Mouse (Mus musculus) embryonic stem cell, embryonic (primary cell): ENCODE measurements around the gene 1700017D01Rik.
"Not testable (repeated sequence)": the region's sequence is repeated elsewhere in the genome, so short reads cannot be mapped to it uniquely, and the experiment has no call there.

ENCODE experiments used
- CTCF ChIA-PET, 4 experiments: fragments of 300-600 bp in 2 of 4; fragments of 350-600 bp in 2 of 4; sonication (Branson Sonifier 250); formaldehyde crosslinking; loops; one replicate each; lab custom pipeline; 2022; ENCODE audit warnings: inconsistent platforms in 2 of 4; lab: Charles Lee
- POLR2A ChIA-PET, 4 experiments: fragments of 300-600 bp in 2 of 4; fragments of 350-600 bp in 2 of 4; sonication (Branson Sonifier 250); formaldehyde crosslinking; loops; one replicate each; lab custom pipeline; 2022; ENCODE audit warnings: antibody characterized with exemption in 4 of 4, inconsistent platforms in 1 of 4; lab: Charles Lee

1700017D01Rik gene

GRCm38 (mm10) chr19:11130776-11131175 lies at the start of gene 1700017D01Rik:
TSS of gene 1700017D01Rik (minus strand) at chr19:11130876.
- POLR2A ChIA-PET, CTCF ChIA-PET: not testable (repeated sequence)

- ChIA-PET CTCF (no interaction called here), POLR2A (interaction anchor here in 2 of 4 experiments (0.6 kb wide), 2 partner anchors 12 to 88 kb away, joined by 3 read pairs; partner anchors contain the start of genes 1700025F22Rik (in 1 of the 2) and Ms4a1 (in 1 of the 2))
Measured at GRCm38 (mm10) chr19:11177464-11177863, 46.8 kb upstream of the 1700017D01Rik start.

DNA sequence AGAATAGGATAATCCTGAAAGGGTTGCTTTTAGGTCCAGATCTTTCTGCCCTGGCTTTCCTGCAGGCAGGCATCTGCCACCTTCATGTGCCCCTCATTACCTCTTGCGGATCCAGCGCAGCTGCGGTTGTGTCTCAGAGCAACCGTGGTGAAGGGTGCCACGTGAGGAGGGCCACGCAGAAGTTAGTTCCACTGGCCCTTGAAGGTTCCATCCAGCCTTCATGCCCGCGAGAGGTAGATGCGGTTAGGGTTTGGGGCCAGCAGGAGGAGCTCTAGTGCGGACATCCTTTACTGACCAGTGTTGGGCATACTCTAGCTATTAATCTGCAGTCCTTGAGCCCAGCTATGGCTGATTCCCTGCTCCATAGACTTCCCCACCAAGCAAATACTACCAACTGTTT lies 34.5 kb upstream of the 1700017D01Rik start, which contains the start of gene 1700025F22Rik:
Gene 1700025F22Rik, minus strand, starts transcription at position 149 of the 400 bp plus-strand sequence.
- CTCF ChIA-PET: interaction anchor here in 1 of 4 experiments (0.7 to 1.1 kb wide), 4 partner anchors 8 to 19 kb away, joined by 4 read pairs; no protein-coding TSS in a partner anchor

DNA sequence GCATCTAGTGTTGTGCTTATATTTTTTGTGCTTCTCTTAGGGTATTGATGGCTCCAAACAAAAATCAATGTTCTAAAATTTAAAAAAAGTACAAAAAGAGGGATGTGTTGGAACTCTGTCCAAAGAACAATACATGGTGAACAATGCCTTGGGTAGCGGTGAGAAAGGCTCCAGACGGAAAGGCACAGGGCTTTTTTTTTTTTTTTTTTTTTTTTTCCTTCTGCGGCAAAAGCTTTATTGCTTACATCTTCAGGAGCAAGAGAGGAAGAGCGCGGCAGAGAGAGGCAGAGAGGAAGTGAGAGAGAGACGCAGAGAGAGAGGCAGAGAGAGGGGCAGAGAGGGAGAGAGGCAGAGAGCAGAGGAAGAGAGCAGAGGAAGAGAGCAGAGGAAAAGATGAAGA lies 27.2 kb upstream of the 1700017D01Rik start:
- POLR2A ChIA-PET, CTCF ChIA-PET: not testable (repeated sequence)

More for the DNA sequence above, 34.5 kb upstream of the 1700017D01Rik start, which contains the start of gene 1700025F22Rik:
- POLR2A ChIA-PET: interaction anchor here in 1 of 4 experiments (0.6 kb wide), 1 partner anchor 12 kb away, joined by 3 read pairs; no protein-coding TSS in a partner anchor

DNA sequence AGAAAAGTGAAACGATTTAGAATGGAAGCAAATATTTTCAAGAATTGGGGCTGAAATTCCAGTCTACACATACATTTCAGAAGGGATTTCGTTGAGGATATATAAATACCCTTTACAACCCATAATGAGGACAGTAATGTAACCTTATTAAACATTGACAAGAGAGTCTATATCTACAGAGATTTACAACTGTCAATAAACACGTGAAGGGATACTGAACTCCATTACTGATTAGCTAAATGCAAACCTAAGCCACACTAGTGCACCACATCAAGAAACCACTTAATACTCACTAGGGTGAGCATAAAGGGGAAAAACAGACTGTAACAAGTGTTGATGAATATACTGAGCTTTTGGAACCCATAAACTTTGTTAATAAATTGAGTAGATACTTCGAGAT lies 4.7 kb upstream of the 1700017D01Rik start:
- ChIA-PET CTCF (no interaction called here), POLR2A (no interaction called here)

- POLR2A ChIA-PET: no interaction called here
- CTCF ChIA-PET: no interaction called here
Measured at GRCm38 (mm10) chr19:11134852-11135251, 4.2 kb upstream of the 1700017D01Rik start.

GRCm38 (mm10) chr19:11129702-11130101 lies 974 bp downstream of the 1700017D01Rik start:
- ChIA-PET CTCF (no interaction called here), POLR2A (no interaction called here)

DNA sequence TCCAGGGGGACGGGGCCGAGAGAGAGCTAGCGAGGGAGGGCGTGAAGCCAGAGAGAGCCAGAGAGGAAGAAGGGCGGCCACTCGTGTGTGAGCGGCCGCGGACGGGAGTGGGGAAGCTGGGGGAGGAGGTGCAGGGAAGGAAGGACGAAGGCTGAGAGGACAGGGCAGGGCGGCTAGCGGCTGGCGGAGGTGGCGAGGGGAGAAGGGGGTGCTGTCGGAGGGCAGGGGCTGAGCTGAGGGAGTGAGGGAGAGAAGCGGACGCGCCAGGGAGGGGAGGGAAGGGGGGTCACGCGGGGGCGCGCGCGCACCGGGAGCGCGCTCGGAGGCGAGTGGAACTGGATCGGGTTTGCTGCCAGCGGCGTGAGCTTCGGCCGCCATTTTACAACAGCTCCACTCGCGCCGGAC lies 9.7 kb downstream of the 1700017D01Rik start:
- CTCF ChIA-PET: interaction anchor here in 1 of 4 experiments (0.7 kb wide), 1 partner anchor 729 kb away, joined by 4 read pairs; no protein-coding TSS in a partner anchor
- POLR2A ChIA-PET: not testable (repeated sequence)

DNA sequence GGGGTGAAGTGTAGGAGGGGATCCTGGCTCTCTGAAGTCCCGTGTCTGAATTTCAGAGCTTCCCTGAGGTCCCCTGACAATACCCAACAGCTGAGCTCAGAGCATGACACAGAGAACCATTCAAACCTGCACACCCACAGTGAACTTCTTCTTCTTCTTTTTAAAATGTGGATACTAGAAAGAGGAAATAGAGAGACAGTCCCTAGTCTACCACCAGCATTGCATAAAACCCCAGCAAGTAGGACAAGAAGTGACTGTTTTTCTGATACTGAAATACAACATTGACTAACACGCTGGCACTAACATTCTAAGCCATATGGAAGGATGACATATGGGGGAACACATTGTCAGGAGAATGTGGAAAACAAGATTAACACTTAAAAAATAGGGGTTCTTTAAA lies 11.3 kb downstream of the 1700017D01Rik start:
- POLR2A ChIA-PET: no interaction called here
- CTCF ChIA-PET: no interaction called here

DNA sequence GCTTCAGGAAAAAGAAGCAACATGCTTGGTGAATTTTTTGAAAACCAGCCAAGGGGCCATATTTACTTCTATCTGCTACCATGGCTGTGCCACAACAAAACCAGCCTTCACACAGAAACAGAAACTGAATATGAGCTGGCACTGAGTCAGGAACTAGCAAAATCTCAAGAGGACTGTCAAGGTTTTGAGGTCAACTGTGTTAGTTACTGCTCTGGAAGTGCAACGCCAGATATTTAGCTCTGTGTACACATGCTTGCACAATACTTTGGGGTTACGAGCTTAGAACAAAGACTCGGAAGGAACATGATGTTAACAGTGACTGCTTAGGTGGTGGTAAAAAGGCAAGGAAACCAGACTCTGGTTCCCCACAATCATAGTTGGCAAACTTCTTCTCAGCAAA lies 22.9 kb downstream of the 1700017D01Rik start:
- CTCF ChIA-PET: no interaction called here
- POLR2A ChIA-PET: interaction anchor here in 1 of 4 experiments (1.3 kb wide), 1 partner anchor 9 kb away, joined by 3 read pairs; no protein-coding TSS in a partner anchor

- CTCF ChIA-PET: no interaction called here
- POLR2A ChIA-PET: no interaction called here
Measured at GRCm38 (mm10) chr19:11101880-11102279, 28.8 kb downstream of the 1700017D01Rik start.

- POLR2A ChIA-PET: no interaction called here
- CTCF ChIA-PET: no interaction called here
Measured at GRCm38 (mm10) chr19:11098401-11098800, 32.3 kb downstream of the 1700017D01Rik start.

DNA sequence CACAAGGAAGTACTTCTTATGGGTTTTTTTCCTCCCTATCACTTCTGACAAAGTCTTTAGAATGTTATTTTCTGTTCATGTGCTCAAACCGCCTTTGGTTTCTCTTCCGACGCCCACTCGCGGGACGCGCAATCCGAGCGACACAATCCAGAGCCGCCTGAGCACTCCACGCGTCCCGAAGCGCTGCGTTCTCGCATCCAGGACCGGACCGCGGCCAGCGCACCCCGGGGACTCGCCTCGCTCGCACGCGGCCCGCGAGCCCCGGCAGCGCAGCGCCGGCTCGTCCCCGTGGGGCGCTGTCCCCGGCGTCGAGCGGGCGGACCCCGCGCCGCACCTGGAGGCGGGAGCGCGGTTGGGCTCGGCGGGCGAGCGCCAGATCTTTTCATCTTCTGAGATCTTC lies 38.5 kb downstream of the 1700017D01Rik start:
- CTCF ChIA-PET, POLR2A ChIA-PET: not testable (repeated sequence)

DNA sequence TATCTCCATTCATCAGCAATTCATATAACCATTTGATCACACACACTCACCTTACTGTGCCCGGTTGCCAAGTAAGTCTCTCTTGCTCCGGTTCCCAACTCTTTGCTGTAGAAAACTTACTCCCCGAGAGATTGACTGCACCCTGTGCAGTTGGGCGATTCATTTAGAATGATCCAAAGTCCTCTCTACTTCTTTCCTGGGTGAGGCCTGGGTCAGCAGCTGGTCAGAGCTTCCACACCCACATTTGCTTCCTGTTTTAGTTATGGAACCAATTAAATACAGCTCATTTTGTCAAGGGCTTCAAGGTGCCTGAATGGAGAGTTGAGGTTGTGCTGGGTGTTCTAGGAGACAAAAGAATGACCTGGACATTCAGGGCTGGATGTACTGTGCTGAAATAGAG lies 49.7 kb downstream of the 1700017D01Rik start, which contains the start of gene Ms4a8a:
Gene Ms4a8a, minus strand, starts transcription at position 169 of the 400 bp plus-strand sequence.
- POLR2A ChIA-PET: no interaction called here
- CTCF ChIA-PET: no interaction called here

- CTCF ChIA-PET: no interaction called here
- POLR2A ChIA-PET: interaction anchor here in 1 of 4 experiments (0.8 kb wide), 1 partner anchor 38 kb away, joined by 3 read pairs; no protein-coding TSS in a partner anchor
Measured at GRCm38 (mm10) chr19:11070364-11070763, 60.3 kb downstream of the 1700017D01Rik start.

GRCm38 (mm10) chr19:11065202-11065875 lies 65.3 kb downstream of the 1700017D01Rik start:
- CTCF ChIA-PET: interaction anchor here in 1 of 4 experiments (0.7 kb wide), 1 partner anchor 630 kb away, joined by 5 read pairs; no protein-coding TSS in a partner anchor
- POLR2A ChIA-PET: no interaction called here

DNA sequence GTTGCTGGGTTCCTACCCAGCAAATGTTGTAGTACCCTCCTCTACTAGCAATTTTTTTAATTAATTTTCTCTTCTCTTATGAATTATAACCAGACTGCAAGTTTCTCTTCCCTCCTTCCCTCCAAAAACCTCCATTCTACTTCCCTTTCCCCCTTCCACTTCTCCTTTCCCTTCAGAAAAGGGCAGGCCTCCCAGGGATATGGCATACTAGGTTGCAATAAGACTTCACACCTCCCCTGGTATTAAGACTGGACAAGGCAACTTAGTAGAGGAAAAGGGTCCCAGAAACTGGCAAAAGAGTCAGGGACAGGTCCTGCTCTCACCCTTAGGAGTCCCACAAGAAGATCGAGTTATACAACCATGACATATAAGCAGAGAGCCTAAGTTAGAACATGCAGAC lies 69.8 kb downstream of the 1700017D01Rik start:
- CTCF ChIA-PET: no interaction called here
- POLR2A ChIA-PET: no interaction called here

DNA sequence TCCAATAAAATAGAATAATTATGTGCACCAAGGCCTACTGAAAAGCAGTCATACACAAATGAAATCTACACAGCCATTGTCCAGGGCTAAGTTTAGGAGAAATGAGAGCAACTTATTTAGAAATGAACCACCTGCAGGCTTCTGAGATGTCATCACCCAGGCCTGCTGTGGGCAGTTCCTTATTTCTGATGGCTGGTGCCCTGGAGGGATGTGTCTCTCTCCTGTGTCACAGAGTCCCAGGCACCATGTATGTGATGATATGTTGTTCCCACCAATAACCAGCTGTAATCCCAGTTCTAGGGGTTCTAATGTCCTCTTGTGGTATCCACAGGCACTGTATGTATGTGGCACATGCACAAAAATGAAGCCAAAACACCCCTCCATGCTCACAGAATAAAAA lies 70.7 kb downstream of the 1700017D01Rik start:
- POLR2A ChIA-PET: no interaction called here

DNA sequence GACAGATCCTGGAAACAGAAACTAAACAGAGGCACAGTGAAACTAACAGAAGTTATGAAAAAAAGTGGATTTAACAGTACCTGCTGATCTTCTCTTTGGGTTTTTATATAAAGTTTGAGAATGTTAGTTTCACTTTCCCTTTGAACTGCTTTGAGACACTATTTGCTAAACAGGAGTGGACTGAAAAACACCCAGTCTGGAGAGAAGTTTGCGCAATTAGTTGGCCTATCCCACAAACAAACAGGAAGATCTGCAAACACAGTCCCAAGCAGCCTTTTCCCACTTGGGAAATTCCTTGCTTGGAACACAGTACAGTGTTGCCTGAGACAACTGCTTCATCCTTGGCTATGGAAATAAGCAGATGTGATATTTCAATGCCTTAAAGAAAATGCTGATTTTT lies 75.0 kb downstream of the 1700017D01Rik start:
- POLR2A ChIA-PET, CTCF ChIA-PET: not testable (repeated sequence)

More for the DNA sequence above, 70.7 kb downstream of the 1700017D01Rik start:
- CTCF ChIA-PET: no interaction called here

DNA sequence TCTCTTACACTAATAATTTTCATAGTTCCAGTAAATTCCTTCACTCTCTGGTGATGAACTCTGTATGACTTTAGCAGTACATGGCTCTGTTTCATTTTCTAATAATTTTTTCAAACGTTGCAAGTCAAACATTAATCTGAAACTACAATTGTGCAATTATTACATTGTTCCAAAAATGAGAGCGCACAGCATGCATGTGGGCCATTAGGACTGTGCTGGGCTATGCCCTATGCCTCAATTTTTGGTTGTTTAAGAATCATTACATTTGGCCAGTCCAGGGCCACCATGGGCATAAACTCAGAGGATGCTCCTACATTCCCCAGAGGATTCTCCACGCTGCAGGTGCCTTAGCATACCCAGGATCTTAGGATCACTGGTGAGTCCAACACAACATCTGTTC lies 77.4 kb downstream of the 1700017D01Rik start:
- ChIA-PET CTCF (no interaction called here), POLR2A (no interaction called here)
